Mouse (Mus musculus) heart, postnatal 0 days (tissue): Measurements from ENCODE around the gene Tmem219.

Experiments
- CTCF ChIP-seq: IDR thresholded peaks from 2 replicates; pipeline ENCODE4 v1.5.1; 2016; ENCODE audit warnings: antibody characterized with exemption, control low read depth, low read depth
- EP300 ChIP-seq: IDR thresholded peaks from 2 replicates; pipeline ENCODE4 v1.6.1; 2016; ENCODE audit warnings: antibody characterized with exemption, low read depth

GRCm38 (mm10) chr7:126914844-126915243 is 7.9 kb downstream of the Tmem219 start:
- no peak for TF ChIP-seq CTCF
- no peak for TF ChIP-seq EP300
